Mouse (Mus musculus): Measurements from ENCODE around the gene H2-Eb2.
A peak's percentile ranks its signal among the peaks of the same experiment; 100 is the strongest.

DNA sequence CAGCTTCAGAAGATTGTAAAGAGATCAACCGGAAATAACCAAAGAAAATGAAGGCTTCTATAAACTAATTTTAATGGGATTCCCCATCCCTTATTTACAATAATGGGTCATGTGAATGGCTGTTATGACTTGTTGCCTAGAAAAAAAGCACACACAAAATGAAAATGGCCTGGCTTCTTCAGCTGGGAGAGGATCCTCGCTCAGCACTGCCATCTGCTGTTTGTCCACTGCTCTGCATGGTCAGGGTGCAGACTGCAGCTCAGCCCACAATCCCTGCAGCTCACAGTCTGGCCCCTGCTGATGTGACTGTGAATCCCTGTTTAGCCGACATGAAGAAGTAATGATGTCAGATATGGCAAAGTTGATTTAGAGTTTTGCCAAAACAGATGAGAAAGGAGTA, 12.1 kb upstream of the H2-Eb2 start:
- peak; percentile 90; the same call in 1 of the 2 replicates for TF ChIP-seq CTCF (IDR thresholded peaks at IDR 0.05; ENCODE audit: control insufficient read depth, insufficient read depth, insufficient replicate concordance, low read depth, low read length)
- no peak for TF ChIP-seq POLR2A (IDR thresholded peaks at IDR 0.05; ENCODE audit: control insufficient read depth, low read depth, low read length)

All from testis, adult 2 months (tissue).